Mouse (Mus musculus) hindlimb bud, embryonic 11.5 days (tissue): ENCODE measurements around the gene Cbx2.

ENCODE experiments used
- DNase-seq: peaks from one replicate; pipeline ENCODE4 v3.0.0-alpha.2; 2012; ENCODE audit warnings: low read depth, low spot score; ENCODE audit errors: extremely low spot score

The Cbx2 gene

DNA sequence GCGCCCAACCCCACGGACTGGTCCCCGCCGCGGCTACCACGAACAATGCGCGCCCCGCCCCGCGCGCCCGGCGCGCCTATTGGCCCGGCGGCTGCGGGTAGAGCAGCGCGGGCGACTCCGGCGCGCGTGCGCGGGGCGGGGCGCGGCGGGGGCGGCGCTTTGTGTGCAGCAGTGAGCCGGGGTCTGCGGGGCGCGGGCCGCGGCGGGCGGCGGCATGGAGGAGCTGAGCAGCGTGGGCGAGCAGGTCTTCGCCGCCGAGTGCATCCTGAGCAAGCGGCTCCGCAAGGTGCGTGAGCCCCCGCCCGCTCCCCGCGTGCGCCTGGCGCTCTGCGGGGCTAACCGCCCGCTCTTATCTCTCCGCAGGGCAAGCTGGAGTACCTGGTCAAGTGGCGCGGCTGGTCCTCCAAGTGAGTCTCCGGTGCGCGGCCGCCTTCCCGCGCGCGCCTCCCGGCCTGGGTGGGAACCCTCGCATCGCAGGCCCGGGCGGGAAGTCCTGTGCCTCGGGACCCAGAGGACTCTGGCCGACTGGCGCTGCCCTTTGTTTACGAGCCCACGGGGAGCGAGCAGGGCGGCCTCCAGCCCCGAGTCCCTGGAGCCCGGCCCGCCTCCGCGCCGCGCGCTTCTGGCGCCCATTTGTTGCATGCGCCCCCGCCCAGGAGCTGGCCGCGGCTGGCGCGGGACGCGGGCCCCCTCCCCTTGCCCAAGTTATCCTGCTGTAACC, at the start of gene Cbx2:
Gene Cbx2 (plus strand): TSS at position 68 of the 721 bp plus-strand sequence.
- no peak for DNase-seq

DNA sequence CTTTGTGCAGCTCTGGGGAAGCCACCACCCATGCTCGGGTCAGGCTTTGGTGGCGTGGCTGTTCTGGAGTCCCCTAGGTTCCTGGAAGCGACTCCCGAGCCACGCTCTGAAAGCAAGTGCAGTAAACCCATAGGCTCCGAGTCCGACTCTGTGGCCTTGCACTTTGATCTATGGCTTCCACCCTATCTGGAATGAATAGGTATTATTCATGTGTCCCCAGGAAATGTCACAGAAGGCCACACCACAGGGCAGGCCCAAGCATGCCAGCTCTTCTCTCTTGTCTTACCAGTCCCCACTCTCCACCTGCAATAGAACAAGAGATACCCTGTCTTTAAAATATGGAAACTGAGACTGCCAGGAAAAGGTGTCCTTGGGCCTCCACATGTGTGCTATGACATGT, 48.4 kb upstream of the Cbx2 start:
- DNase-seq: no peak

DNA sequence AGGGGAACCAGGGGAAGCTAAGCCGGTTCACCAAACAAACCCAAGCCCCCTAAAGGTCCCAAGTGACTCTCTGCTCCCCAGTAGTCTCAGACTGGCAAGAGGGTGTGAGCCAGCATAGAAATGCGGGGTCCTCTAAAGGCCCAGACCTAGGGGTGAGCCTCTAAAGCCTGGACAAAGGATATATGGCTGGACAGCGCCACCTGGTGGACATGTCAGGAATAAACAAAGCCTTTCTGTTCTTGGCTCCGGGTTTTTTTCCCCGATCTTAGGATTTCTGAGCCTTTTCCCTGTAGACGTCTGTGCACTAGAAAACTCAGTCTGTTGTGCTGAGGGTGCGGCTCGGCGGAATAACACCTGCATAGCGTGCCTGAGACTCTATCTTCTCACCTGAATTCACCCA, 47.3 kb upstream of the Cbx2 start:
- no peak for DNase-seq

DNA sequence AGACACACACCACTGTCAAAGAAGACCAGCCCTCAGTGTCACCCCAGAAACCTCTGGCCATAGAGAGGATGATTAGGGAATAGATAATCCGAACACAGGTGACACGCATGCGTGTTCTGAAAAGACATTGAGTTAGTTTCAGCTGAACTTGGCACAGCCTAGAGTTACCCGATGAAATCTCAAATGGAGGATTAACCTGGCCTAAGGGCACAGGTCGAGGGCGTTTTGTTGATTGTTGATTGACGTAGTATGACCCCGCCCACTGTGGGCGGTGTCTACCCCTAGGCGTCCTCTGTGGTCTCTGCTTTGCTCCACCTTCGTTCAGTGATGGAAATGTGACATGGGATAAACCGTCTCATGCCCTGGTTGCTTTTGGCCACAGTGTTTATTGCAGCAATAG, 46.8 kb upstream of the Cbx2 start:
- DNase-seq: no peak

DNA sequence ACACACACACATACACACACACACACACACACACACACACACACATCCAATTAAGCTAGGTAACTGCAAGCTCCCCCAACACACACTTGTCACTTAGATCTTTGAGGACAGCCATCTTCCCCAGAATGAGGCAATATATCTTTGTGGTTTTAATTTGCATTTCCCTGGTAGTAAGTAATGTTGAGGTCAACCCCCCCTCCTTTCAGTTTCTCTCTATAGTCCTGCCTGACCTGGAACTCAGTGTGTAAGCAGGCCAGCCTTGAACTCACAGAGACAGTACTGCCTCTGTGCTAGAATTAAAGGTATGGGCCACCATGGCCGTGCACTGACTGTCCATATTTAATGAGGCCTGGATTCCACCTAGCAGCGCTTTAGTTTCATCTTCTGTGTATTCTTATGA, 42.4 kb upstream of the Cbx2 start:
- no peak for DNase-seq

DNA sequence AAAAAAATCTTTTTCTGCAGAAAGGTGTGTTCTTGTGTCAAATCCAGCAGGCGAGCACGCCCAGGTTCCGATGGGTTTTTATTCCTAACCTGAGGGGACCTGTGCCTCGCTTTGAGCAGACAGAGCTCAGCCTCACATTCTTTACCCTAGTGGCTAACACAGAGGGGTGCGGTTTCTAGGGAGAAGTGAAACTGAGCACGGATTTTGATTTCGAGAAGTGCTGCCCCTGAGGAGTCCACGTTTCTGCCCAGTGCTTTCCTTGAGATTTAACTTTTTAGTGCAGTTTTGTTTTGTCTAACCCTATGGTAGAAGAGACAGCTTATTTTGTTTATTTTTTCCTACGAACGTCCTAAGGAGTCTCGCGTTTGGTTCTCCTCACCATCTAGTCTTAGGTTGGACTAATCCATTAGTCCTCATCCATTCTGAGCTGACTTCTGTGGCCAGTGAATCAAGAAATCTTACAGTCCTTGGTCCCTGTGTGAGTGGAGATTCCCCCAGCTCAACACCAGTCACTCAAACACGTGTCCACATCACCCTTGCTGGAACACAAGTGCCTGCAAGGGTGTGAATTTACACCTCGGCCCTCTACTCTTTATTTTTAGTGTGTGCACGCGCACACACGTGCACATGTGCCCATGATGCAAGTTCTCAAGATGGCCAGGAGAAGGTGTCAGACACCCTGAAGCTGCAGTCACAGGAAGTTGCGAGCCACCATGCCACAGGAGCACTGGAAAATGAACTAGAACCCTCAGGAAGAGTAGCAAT, 41.6 kb upstream of the Cbx2 start:
- DNase-seq: no peak

DNA sequence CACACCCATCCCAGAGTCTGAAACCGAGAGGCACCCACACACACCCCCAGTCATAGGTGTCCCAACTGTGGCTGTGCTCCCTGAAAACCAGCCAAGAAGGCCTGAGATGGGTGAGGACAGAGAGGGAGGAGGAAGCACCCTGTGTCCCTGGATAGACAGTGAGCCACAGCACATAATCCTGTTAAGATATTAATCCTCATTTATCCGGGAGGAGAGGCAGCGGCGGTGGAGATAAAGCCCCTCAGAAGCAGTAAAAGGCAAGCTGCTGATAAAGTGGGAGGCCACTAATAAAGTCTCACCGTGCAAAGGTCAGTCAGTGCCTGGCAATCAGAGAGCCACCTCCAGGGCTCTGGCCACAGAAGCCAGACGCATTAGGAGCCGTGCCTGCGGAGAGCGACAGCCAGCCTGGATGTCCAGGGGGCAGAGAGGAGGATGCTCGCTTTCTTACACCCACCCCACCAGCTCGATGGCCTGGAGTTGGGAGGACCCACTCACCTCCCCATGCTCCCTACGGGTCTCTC, 40.1 kb upstream of the Cbx2 start:
- DNase-seq: no peak

DNA sequence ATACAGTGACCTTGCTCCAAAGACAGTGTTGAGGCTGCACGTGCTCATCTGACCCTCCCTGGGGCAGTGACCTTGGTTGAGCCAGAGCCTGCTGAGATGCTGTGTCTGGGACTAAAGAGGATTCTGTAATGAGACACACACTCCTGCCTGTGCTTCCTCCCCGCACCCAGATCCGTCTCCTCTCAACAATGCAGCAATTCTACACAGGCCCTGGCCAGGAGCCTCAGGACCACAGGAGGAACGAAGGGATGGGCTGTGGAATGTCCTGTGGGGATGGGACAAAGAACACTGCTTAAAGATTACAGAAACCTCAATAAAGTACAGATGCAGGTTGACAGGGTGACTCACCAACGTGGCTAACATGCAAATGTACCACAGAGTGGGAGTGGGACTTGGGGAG, 37.2 kb upstream of the Cbx2 start:
- DNase-seq: no peak

DNA sequence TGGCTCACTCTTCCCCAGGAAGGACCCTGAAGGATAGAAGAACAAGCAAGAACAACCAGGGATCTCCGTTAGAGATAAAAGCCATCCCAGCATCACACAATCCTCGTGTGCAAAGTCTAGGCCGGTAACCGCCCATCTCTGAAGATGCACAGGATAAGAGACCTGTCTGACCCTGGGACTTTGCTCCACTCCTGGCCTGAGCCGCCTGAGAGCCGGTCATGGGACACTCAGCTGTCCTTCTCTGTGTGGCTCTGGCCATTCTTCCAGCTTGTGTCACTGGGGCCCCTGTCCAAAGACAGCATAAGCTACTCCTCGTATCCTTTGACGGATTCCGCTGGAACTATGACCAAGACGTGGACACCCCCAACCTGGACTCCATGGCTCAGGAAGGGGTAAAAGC, 34.8 kb upstream of the Cbx2 start, which contains the start of gene Enpp7:
Gene Enpp7 (plus strand): TSS at position 190 of the 400 bp plus-strand sequence.
- no peak for DNase-seq

DNA sequence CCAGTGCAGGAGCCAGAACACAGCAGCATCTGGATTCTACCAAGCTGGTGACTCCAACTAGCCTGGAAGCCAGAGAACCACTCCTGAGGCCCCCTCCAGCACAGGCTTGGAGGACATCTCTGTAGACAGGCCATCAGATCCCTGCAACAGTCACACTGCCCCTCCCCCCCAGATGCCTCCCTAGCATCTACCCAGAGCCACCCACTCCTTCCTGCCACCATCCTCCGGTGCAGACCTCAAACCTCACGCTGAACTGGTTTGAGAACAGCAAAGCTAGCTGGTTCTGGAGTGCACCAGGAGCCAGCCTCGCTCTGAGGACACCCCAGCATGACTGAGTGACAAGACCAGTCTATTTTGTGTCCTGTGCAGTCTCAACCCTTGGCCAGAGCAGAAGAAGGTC, 30.0 kb upstream of the Cbx2 start:
- no peak for DNase-seq

DNA sequence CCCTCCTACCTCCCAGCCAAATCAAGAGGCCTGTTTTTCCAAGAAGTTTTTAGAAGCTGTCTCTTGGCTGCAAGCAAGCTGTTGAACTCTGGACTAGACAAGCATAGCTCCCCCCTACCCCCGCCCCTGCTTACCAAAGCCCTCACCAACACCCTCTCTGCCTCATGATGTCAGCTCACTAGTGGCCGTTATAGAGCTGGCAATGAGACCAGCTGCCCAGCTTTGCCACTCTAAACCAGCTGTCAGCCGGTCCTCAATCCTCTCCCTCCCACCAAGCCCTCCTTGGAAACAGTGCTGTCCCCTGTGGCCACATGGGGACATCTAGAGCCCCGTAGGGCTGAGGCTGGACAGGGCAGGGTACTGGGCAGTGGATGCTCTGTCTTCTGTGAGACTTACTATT, 27.3 kb upstream of the Cbx2 start:
- DNase-seq: no peak

DNA sequence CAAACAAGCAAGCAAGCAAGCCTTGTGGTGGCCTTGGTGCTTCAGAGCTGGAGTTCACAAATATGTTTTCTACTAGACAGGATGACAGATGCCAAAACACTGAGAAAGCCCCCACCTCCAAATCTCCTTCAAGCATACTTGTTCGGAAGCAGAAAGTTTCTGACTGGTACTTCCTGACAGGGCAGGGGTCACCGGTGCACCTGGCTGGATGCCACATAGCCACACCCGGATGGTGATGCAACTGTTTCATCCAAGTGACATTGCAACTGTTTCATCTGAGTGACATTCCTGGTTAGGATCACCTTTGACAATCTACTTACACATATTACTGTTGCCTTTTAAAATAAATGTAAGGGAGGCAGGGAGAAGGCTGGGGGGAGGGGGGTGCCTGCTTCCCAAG, 25.6 kb upstream of the Cbx2 start:
- DNase-seq: no peak

DNA sequence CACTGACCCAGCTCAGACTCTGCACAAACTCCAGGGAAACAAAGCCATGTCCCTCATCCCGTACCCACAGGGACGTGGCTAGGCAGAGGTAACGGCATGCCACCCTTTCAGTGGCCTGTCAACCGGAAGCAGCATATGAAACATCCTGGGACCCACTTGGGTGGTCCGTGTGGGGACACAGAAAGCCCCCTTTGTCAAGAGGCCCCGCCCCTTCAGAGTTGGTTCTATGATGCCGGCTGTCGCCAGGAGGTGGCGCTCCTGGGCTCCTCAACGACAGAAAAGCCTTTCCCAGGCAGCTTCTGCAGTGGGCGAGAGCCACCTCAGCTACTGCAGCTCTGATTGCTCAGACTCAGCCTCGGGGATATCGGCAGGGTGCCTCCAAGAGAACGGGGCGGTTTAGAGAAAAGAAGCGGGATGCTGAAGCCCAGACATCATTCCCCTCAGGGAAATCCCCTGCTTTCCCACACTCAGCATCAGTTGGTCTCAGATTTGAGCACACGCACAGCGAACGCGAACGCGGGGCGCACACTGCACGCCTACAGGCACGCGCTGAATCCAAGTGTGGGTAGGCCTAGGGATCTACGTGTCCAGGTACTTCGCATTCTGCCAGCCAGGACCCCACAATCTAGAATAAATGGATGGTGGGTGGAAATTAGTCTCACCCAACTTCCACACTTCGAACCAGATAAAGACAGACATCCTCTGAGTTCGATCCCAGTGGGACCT, 24.1 kb upstream of the Cbx2 start:
- DNase-seq: peak; percentile 83

DNA sequence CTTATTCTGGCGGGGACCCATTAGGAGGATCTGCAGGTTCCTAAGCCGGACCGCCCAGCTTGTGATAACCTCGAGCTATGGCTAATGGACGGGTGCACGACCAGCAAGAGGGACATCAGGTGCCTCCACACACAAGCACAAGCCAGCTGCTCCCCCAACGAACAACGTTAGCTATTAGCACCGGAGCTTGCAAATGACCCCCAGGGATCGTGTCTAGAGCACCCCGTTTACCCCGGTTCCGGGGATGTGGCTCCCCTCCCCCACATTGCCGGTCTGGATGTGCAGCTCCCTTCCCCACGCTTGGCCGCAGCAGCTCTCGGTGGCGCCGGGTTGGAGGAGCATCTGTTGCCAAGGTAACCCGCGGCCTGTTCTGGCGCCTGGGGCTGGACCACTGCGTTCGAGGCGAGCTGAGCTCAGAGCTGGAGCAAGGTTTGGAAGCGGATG, 23.4 kb upstream of the Cbx2 start:
- DNase-seq: no peak

DNA sequence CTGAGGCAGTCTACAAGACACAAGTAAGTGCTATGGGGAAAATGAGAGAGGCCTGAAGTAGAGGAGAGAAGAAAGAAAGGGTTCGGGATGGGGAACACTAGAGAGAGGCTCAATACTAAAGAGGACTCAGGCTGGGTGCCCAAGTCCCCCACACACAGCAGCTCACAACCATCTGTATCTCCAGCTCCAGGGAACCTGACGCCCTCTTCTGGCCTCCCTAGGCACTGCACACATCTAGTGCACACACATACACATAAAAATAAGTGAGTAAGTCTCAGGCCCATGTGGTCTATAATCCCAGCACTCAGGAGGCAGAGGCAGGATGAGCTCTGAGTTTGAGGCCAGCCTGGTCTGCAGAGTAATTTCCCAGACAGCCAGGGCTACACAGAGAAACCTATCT, 21.9 kb upstream of the Cbx2 start:
- no peak for DNase-seq

DNA sequence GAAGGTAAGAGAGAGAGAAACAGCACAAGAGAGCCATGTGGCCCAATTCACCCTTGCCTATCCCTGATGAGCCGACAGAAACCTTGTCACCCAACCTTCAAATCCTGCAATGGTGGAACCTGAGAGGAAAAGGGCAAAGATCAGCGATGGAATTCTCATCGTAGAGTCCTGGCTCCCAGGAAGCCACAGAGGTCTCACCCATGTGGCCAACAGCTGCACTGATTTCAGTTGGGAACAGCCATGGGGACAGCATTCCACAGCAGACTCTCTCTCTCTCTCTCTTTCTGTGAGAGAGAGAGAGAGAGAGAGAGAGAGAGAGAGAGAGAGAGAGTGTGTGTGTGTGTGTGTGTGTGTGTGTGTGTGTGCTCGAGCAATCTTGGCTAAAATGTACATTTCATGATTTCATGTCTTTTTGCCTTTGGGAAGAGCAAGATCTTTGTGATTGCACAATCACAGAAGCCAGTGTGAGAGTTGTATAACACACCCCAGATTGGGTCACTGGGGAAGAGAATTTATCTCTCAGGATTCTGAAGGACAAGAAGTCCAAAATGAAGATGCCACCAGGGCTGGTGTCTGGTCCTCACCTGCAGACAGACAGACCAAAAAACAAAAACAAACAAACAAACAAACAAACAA, 21.2 kb upstream of the Cbx2 start:
- DNase-seq: no peak

DNA sequence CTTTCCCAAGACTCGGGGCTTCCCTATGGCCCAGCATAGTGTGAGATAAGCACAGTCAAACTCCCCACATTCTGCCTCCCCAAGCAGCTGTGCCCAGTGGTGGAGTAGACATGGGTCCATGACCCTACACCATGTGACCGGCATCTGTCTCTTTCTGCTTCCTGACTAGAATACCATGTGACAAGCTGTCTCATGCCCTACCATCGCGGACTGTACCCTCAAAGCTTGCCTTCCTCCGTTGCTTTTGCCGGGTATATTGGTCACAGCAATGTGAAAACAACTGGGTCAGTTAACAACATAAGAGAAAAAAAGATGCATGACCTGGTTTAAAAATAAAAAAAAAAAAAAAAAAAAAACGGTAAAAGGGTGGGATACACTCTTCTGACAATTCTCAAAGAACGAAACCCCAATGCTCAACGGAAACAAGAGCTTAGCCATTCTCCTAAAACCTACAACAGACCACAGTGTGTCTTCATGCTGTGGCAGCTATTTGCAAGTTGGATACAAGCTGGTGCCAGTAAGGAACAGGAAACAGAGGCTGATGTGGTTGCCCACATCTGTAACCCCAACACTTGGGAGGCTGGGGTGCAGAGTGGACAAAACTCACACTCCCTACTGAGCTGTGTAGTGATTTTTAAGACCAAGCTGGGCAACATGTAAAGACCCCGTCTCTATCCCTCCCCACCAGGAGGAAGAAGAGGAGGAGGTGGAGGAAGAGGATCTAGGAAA, 17.1 kb upstream of the Cbx2 start:
- DNase-seq: no peak

DNA sequence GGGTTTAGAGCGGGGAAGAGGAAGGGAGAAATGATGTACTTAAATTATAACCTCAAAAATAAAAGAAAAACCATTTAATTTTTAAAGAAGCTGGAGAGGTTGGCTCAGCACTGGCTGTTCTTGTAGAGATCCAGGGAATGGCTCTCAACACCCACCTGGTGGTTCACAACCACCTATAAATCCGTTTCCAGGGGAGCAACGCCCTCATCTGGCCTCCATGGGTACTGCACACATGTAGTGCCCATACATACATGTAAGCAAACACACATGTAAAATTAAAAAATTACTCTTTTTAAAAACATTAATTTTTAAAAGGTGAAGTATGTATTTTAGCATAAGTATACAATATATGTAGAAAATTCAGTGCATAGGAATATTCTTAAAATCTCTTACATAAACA, 16.3 kb upstream of the Cbx2 start:
- DNase-seq: no peak

DNA sequence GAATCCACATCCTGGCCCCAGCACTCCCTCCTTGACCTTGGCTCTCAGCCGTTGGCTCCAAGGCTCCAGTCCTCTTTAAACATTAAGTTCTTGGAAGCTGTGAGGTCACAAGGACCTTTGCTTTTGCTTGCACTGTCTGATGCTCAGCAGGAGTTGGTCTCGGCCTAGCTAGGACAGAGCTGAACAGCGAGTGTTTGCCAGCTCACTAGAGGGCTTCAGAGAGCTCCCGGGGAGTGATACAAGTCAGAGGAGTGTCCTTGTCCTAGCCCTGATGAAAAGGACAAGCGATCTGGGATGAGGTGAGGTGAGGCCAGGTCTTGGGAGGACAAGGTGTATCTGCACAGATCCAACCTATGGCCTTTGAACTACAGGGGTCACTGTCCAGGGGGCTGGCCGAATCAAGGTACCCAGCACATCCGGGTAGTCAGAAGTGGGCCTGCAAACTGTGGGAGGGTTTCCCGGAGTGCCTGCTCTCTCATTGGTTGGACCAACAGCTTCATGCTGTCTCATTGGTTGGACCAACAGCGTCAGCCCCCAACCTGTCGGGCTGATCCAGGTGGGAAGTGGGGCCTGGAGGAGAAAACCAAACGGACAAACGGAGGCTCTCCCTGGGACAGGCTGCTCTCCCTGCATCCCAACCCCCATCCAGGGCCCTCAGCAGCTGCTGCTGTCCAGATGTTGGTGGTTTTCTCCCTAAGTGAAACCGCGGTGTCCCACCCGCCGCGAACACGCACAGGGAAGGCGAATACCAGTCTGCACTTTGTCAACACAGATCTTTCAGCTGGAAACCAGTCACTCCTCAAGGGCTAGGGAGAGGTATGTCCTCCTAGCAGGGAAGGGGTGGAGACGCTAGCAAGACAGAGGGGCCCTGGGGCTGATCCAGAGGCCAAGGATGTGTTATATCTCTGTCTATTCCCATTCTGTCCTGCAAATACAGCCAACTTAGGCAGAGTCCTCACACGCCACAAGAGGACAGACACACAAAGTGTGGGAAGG, 15.0 kb upstream of the Cbx2 start:
- DNase-seq: no peak
